29 mouse cellular contexts compared by ENCODE assay signal in the genomic region with DNA sequence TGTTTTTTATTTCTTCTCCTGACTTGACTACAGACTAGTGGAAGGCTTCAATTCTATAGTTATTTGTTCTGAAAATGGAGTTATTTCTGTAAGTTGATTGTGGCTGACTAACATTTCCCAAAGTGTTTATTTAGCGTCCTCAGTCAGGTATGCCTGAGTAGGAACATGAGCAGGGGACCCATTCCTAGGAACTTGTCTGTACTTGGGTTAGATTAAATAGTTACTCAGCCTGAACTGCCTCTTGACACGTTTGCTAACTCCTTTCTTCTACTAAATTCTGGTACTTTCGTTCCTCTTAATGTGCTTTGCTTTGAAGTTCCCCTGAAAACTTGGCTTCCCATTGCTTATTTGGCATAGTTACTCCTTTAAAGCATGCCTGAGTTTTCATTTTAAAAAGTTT. TPM values are rescaled to one million over a fixed set of nuclear protein-coding genes. Genes with fewer than 3 reads are reported as not detected.
A peak's percentile ranks its signal among the peaks of the same experiment; 100 is the strongest.
DNase-seq lines count a peak whose midpoint lies in the region; ATAC-seq and TF ChIP-seq lines count a peak whose summit lies in the region.
"Had no signal": no experiment of that assay in that cellular context is flagged by ENCODE, and none has a peak within 500 bp of the region (broad histone marks: within the 10 kb centered on the region; RNA-seq: fewer than 3 reads in every experiment).

No protein-coding gene starts in this region.

- no peaks in the 10 kb centered on the region for H3K9me3 ChIP-seq in kidney, embryonic 15.5 days (replicated peaks)
- H3K9me3 ChIP-seq in lung, embryonic 15.5 days, result no peaks in the 10 kb centered on the region
- H3K9me3 ChIP-seq in stomach, embryonic 16.5 days (replicated peaks; ENCODE audit: control insufficient read depth, low read length), result no peaks in the 10 kb centered on the region
- H3K9me3 ChIP-seq: embryonic facial prominence, embryonic 13.5 days; hindbrain, embryonic 10.5 days; midbrain, embryonic 13.5 days; neural tube, embryonic 13.5 days had no signal

- no peak overlapping the region for H3K4me3 ChIP-seq in kidney, embryonic 15.5 days (replicated peaks)
- no peak overlapping the region for H3K4me3 ChIP-seq in lung, embryonic 15.5 days
- no peak overlapping the region for H3K4me3 ChIP-seq in lung, adult 2 months (replicated peaks; ENCODE audit: extremely low read depth, low read depth, low read length)
- H3K4me3 ChIP-seq in stomach, embryonic 16.5 days (replicated peaks; ENCODE audit: low read length), result no peak overlapping the region
- H3K4me3 ChIP-seq: embryonic facial prominence, embryonic 13.5 days; erythroblast, embryonic 14.5 days; hindbrain, embryonic 10.5 days; midbrain, embryonic 13.5 days; neural tube, embryonic 13.5 days had no signal

- ATAC-seq in kidney, embryonic 15.5 days (replicated peaks; ENCODE audit: low FRiP score), result no peak
- ATAC-seq in lung, embryonic 15.5 days (ENCODE audit: borderline replicate concordance, extremely low read depth, low FRiP score, low TSS enrichment), result peak; percentile 76; the same call in 1 of the 2 replicates
- ATAC-seq in stomach, embryonic 16.5 days (ENCODE audit: insufficient read depth, low FRiP score), result no peak
- ATAC-seq: CD4-positive, CD25-positive, alpha-beta regulatory T cell, adult 4 months; hindbrain, embryonic 16.5 days; midbrain, embryonic 13.5 days had no signal

- H3K36me3 ChIP-seq in kidney, embryonic 15.5 days, result peaks cover 64% of the 10 kb centered on the region
- H3K36me3 ChIP-seq in lung, embryonic 15.5 days, result peaks cover 15% of the 10 kb centered on the region
- H3K36me3 ChIP-seq in stomach, embryonic 16.5 days (ENCODE audit: control insufficient read depth, insufficient read depth, low read length), result peaks cover 4% of the 10 kb centered on the region

- peaks cover 10% of the 10 kb centered on the region for H3K4me1 ChIP-seq in kidney, embryonic 15.5 days
- peaks cover 20% of the 10 kb centered on the region for H3K4me1 ChIP-seq in lung, embryonic 15.5 days
- 0 out of 2 replicates have a peak, but pooled peaks cover 2% of the 10 kb centered on the region for H3K4me1 ChIP-seq in lung, adult 2 months (ENCODE audit: control insufficient read depth, insufficient read depth, low read length)
- H3K4me1 ChIP-seq in stomach, embryonic 16.5 days (ENCODE audit: control insufficient read depth, insufficient read depth, low read length), result peaks cover 3% of the 10 kb centered on the region; the same call in 1 of the 2 replicates

- H3K27me3 ChIP-seq in kidney, embryonic 15.5 days, result no peaks in the 10 kb centered on the region
- no peaks in the 10 kb centered on the region for H3K27me3 ChIP-seq in lung, embryonic 15.5 days
- no peaks in the 10 kb centered on the region for H3K27me3 ChIP-seq in stomach, embryonic 16.5 days (ENCODE audit: control insufficient read depth, insufficient read depth, low read length)
- H3K27me3 ChIP-seq: embryonic facial prominence, embryonic 13.5 days; midbrain, embryonic 13.5 days; neural tube, embryonic 13.5 days had no signal

- TF ChIP-seq POLR2A in lung, adult 2 months (IDR thresholded peaks at IDR 0.05; ENCODE audit: borderline replicate concordance, extremely low read depth, low read depth, low read length), result no peak

- no peak overlapping the region for H3K9ac ChIP-seq in kidney, embryonic 15.5 days
- no peak overlapping the region for H3K9ac ChIP-seq in lung, embryonic 15.5 days
- H3K9ac ChIP-seq in stomach, embryonic 16.5 days (ENCODE audit: low read length), result no peak overlapping the region
- H3K9ac ChIP-seq: embryonic facial prominence, embryonic 13.5 days; liver, embryonic 14.5 days; midbrain, embryonic 13.5 days; neural tube, embryonic 13.5 days had no signal

- 0 out of 2 replicates have a peak overlapping the region, but pooled peaks have one; percentile 37 for H3K27ac ChIP-seq in kidney, embryonic 15.5 days
- peak overlapping the region; percentile 35 for H3K27ac ChIP-seq in lung, embryonic 15.5 days
- H3K27ac ChIP-seq in stomach, embryonic 16.5 days (ENCODE audit: low read length), result peak overlapping the region; percentile 44
- H3K27ac ChIP-seq: hindbrain, embryonic 10.5 days; liver, embryonic 14.5 days; macrophage; midbrain, embryonic 13.5 days; neural tube, embryonic 13.5 days had no signal

- no peak for TF ChIP-seq CTCF in lung, adult 2 months (IDR thresholded peaks at IDR 0.05; ENCODE audit: insufficient read depth, low read length)

- DNase-seq in kidney, postnatal 25 days, result no peak
- no peak for DNase-seq in lung, adult 2 months
- peak; percentile 33 for DNase-seq in lung, postnatal 25 days (ENCODE audit: low spot score)
- DNase-seq in thymus, postnatal 25 days, result no peak
- DNase-seq: adrenal gland, postnatal 14 days; cerebellum, adult 11-12 months; cerebellum, adult 9-11 months; embryo, embryonic 11 days; gastrocnemius, postnatal 14 days; kidney, adult 18-20 months; layer of hippocampus, postnatal 36 days; left cerebral cortex, postnatal 4 days; liver; thymus, adult 2 months; thymus, postnatal 4 days had no signal

- 56% methylated on average over 3 of the region's 3 CpGs for WGBS in kidney, embryonic 15.5 days
- 31% methylated on average over 3 of the region's 3 CpGs for WGBS in lung, embryonic 15.5 days
- WGBS in lung, adult 2 months, result 52% methylated on average over 3 of the region's 3 CpGs
- WGBS in stomach, embryonic 16.5 days, result 41% methylated on average over 3 of the region's 3 CpGs

- H3K4me2 ChIP-seq in kidney, embryonic 15.5 days, result no peak overlapping the region
- H3K4me2 ChIP-seq in lung, embryonic 15.5 days, result no peak overlapping the region
- no peak overlapping the region for H3K4me2 ChIP-seq in stomach, embryonic 16.5 days (ENCODE audit: low read depth, low read length)
- H3K4me2 ChIP-seq: embryonic facial prominence, embryonic 13.5 days; midbrain, embryonic 13.5 days; neural tube, embryonic 13.5 days had no signal

RNA-seq across cellular contexts. Expression of gene Itprid2, which starts 30.3 kb away (rescaled TPM):
- 18.5 and 19.4 TPM in 2 replicates for polyA plus RNA-seq in kidney, embryonic 15.5 days (2015; fragmentation: Nextera tagmentation; extraction: Ambion mirVana)
- polyA plus RNA-seq in lung, embryonic 15.5 days (2015; fragmentation: Nextera tagmentation; extraction: Ambion mirVana), result 9.2 and 9.7 TPM in 2 replicates
- polyA plus RNA-seq in lung, adult 2 months (2012; rRNA removed), result 6.5 and 11.5 TPM in 2 replicates
- polyA plus RNA-seq in stomach, embryonic 16.5 days (2015; fragmentation: Nextera tagmentation; extraction: Ambion mirVana), result 19.7 and 20.7 TPM in 2 replicates

RNA-seq across cellular contexts. Expression of gene Ppp1r1c, which starts 42.1 kb away (rescaled TPM):
- polyA plus RNA-seq in kidney, embryonic 15.5 days (2015; fragmentation: Nextera tagmentation; extraction: Ambion mirVana), result 0.14 and 0.31 TPM in 2 replicates
- polyA plus RNA-seq in lung, embryonic 15.5 days (2015; fragmentation: Nextera tagmentation; extraction: Ambion mirVana), result 0.10 and 0.26 TPM in 2 replicates
- not detected in 2 replicates for polyA plus RNA-seq in lung, adult 2 months (2012; rRNA removed)
- polyA plus RNA-seq in stomach, embryonic 16.5 days (2015; fragmentation: Nextera tagmentation; extraction: Ambion mirVana), result not detected in 2 replicates
- polyA plus RNA-seq: erythroblast, embryonic 14.5 days; heart, embryonic 14.5 days; intestine, embryonic 14.5 days; liver, embryonic 14.5 days; macrophage; thymus, adult 2 months had no signal
